Mouse (Mus musculus) spleen, adult 2 months (tissue): Measurements from ENCODE around the gene Cass4. TPM values are rescaled to one million over a fixed set of nuclear protein-coding genes. Genes with fewer than 3 reads are reported as not detected.

Experiments
- DNase-seq, 2 experiments: peaks; one replicate each; pipeline versions ENCODE4 v3.0.0 to v3.0.0-alpha.2; 2012 to 2021; ENCODE audit warnings: low spot score in 2 of 2, low read depth in 1 of 2
- H3K27ac ChIP-seq: fragments of 200-500 bp; 2 replicates; pipeline ENCODE4 v1.5.1; 2012; ENCODE audit warnings: low read length, inconsistent platforms; ENCODE audit not compliant: insufficient read depth
- H3K27me3 ChIP-seq: fragments of 200-500 bp; 2 replicates; pipeline ENCODE4 v1.6.1; 2012; ENCODE audit warnings: mild to moderate bottlenecking, moderate library complexity, low read length, inconsistent platforms; ENCODE audit not compliant: control insufficient read depth, insufficient read depth
- H3K36me3 ChIP-seq: fragments of 200-500 bp; 2 replicates; pipeline ENCODE4 v1.6.1; 2012; ENCODE audit warnings: mild to moderate bottlenecking, low read length, inconsistent platforms; ENCODE audit not compliant: control insufficient read depth, insufficient read depth
- H3K4me1 ChIP-seq: fragments of 200-500 bp; 2 replicates; pipeline ENCODE4 v1.6.1; 2011; ENCODE audit warnings: inconsistent platforms; ENCODE audit not compliant: control insufficient read depth, insufficient read depth, insufficient read length
- H3K4me3 ChIP-seq: fragments of 200-500 bp; 2 replicates; pipeline ENCODE4 v1.5.1; 2011; ENCODE audit warnings: mild to moderate bottlenecking, inconsistent platforms; ENCODE audit not compliant: insufficient read depth, insufficient read length; ENCODE audit errors: extremely low read depth
- CTCF ChIP-seq: fragments of 200-500 bp; IDR thresholded peaks from 2 replicates; pipeline ENCODE4 v1.5.1; 2011; ENCODE audit warnings: mild to moderate bottlenecking, inconsistent platforms; ENCODE audit not compliant: insufficient read depth, insufficient read length, insufficient replicate concordance; ENCODE audit errors: extremely low read depth
- POLR2A ChIP-seq: fragments of 200-500 bp; IDR thresholded peaks from 2 replicates; pipeline ENCODE4 v1.6.1; 2011; ENCODE audit warnings: low read depth, low read length, inconsistent platforms
- WGBS: fragments of 180-500 bp; shearing (Covaris S2); methylation state at CpG from one replicate; pipeline ENCODE4 v1.1.7; 2018; 5-methylcytosine and 5-hydroxymethylcytosine counted together
- polyA plus RNA-seq: library from polyadenylated mRNA; depleted of rRNA; stranded (reverse); fragments of >200 nt; gene quantifications from 2 replicates; pipeline ENCODE4 v1.2.3, GENCODE M21; 2012

Gene Cass4
- polyA plus RNA-seq, 1 experiment: 1.6 TPM

DNA sequence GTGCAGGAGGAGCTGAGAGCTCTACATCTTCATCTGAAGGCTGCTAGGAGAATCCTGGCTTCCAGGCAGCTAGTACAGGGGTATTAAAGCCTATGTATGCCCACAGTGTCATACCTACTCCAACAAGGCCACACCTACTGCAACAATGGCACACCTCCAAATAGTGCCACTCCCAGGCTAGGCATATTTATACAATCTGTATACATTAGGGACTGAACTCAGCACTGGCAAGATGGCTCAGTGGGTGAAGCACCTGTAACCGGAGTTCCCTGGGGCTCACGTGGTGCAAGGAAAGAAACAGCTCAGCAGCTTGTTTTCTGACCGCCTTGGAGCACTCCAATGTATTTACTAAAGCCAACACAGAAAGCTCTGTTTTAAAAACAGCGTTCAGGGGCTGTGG lies 52.0 kb downstream of the Cass4 start:
- H3K36me3 ChIP-seq: peaks cover 42% of the 10 kb centered on the region
- WGBS: 94% methylated on average over 4 of the region's 4 CpGs
- no peaks in the 10 kb centered on the region for H3K27me3 ChIP-seq

DNA sequence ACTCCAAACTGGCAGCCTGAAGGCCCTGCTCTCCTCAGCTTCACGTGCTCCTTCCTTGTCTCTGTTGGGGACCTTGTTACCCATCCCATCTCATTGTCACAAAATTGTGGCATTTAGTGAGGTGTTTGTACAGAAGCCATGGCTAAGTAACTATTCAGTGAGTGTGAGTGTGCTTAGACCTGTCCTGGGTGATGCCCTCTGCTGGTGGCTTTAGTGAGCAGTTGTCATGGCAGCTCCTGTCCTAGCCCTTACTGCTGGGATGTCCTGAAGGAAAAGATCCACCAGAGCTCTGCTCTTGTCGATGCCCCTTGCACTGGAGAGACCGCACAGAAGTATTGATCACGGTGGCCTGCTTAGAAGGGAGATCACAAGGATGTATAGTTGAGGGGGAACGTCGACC lies 53.7 kb downstream of the Cass4 start:
- no peaks in the 10 kb centered on the region for H3K27me3 ChIP-seq
- H3K27ac ChIP-seq: no peak overlapping the region
- peaks cover 48% of the 10 kb centered on the region for H3K36me3 ChIP-seq
- TF ChIP-seq POLR2A (no peak), CTCF (peak; percentile 40; the same call in 1 of the 2 replicates)
- DNase-seq: peak in 1 of 2 experiments; percentile 42
- WGBS: 93% methylated on average over 6 of the region's 6 CpGs
- no peaks in the 10 kb centered on the region; the same call in 1 of the 2 replicates for H3K4me1 ChIP-seq
- H3K4me3 ChIP-seq: no peak overlapping the region

More for the DNA sequence above, 52.0 kb downstream of the Cass4 start:
- Histone ChIP-seq H3K4me3 (no peak overlapping the region), H3K27ac (no peak overlapping the region), H3K4me1 (peaks cover 10% of the 10 kb centered on the region)
- TF ChIP-seq CTCF: no peak
- TF ChIP-seq POLR2A: no peak
- DNase-seq: no peak

DNA sequence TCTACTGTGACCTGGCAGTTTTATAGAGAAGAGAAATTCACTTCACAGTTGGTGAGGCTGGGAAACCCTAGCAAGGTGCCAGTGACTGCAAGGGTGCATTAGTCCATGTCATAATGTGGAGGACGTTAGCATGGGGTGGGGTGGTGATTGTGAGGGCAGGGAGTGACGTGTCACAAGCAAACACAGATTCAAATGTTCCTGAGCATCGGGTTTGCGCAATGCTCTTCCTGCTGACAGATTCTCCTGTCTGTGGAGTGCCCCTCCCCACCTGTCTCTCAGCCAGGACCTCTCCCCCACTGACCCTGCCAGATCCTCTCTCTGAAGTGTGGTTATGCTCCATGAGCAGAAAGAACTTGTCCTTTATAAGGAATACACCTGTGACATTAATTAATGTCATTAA lies 54.7 kb downstream of the Cass4 start:
- Histone ChIP-seq H3K4me3 (no peak overlapping the region), H3K4me1 (no peaks in the 10 kb centered on the region), H3K36me3 (peaks cover 52% of the 10 kb centered on the region), H3K27me3 (no peaks in the 10 kb centered on the region), H3K27ac (no peak overlapping the region)
- DNase-seq: no peak
- 94% methylated on average over 4 of the region's 4 CpGs for WGBS
- TF ChIP-seq POLR2A (no peak), CTCF (no peak)

DNA sequence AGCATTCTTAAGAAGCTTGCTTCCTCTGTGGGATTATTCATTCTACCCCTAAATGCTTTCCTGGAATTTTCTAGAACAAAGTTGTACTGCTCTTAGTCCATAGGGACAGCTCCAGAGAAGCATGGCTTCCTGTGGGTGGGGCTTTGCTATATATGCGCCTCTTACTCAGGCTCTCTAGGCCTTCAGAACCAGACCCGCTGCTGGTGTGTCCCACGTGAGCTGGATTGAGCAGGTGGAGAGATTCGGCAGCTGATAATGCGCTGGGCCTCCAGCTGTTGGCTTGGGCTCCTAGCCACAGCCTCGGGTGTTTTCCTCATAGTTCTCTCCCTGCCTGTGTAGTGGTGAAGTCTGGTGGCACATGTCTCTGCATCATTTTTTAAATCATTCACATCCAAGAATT lies 57.0 kb downstream of the Cass4 start:
- Histone ChIP-seq H3K27ac (no peak overlapping the region), H3K36me3 (peaks cover 54% of the 10 kb centered on the region), H3K27me3 (no peaks in the 10 kb centered on the region), H3K4me3 (no peak overlapping the region), H3K4me1 (no peaks in the 10 kb centered on the region)
- WGBS: 80% methylated on average over 6 of the region's 6 CpGs
- DNase-seq: no peak
- TF ChIP-seq POLR2A: no peak
- no peak for TF ChIP-seq CTCF

DNA sequence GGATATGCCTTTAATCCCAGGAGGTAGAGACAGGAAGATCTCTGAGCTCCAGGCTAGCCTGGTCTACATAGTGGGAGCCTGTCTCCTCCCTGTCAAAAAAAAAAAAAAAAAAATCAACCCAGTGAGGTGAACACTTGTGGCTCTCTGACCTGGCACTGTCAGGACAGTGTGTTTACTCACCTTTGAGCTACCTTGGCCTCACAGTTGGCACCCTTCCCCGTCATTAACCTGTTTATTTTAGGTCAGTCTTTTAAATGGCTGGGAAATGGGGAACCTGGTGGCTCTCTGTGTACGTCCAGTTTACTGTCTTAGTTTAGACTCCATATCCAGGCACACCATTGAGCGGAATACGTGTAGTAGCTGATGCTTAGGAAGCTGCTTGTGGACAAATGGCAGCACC lies 58.4 kb downstream of the Cass4 start:
- H3K27ac ChIP-seq: no peak overlapping the region
- peaks cover 42% of the 10 kb centered on the region for H3K36me3 ChIP-seq
- WGBS: 96% methylated on average over 4 of the region's 4 CpGs
- no peak overlapping the region for H3K4me3 ChIP-seq
- H3K4me1 ChIP-seq: no peaks in the 10 kb centered on the region
- no peak for DNase-seq
- TF ChIP-seq POLR2A (no peak), CTCF (no peak)
- H3K27me3 ChIP-seq: no peaks in the 10 kb centered on the region

DNA sequence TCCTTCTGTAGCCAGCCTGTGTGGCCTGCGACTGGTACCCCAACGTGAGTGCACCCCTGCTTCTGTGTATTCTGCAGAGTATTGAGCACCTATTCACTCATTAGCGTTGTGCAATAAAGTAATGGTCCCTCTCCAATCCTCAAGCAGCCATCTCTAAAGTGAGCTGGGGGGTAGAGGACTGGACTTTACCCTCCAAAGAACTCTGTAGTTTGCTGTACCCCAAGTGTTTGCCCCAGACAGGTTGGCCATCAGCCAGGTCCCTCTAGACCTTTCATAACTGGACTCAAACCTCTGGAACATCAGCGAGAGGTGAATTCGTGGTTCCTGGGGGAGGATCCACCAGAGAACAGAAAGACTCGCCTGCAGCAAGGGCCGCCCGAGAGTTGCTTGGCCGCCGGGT lies 58.9 kb downstream of the Cass4 start:
- Histone ChIP-seq H3K27ac (no peak overlapping the region), H3K4me1 (no peaks in the 10 kb centered on the region), H3K4me3 (no peak overlapping the region), H3K36me3 (peaks cover 39% of the 10 kb centered on the region), H3K27me3 (no peaks in the 10 kb centered on the region)
- WGBS: 96% methylated on average over 10 of the region's 10 CpGs
- DNase-seq: no peak
- no peak for TF ChIP-seq CTCF
- TF ChIP-seq POLR2A: no peak

DNA sequence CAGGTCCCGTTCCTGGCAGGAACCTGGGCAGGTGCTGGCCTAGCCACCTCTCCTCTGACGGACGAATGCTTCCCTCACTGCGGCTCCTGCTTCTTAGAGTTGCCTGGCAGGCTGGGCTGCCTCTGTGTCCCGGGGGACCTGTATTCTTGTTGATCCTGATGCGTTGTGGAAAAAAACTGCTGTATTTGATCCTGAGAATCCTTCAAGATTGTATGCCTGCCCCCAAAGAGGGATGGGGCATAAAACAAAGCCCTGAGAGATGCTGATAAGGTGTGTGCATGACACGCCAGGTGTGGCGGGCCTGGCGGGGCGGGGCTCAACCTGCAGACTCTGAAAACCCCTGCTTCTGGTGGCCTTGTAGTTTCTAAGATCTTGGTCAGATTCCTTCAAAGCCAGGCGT lies 64.9 kb downstream of the Cass4 start, which contains the start of gene Gcnt7:
Gcnt7 (minus strand) TSS at position 101 of the 400 bp plus-strand sequence.
- H3K36me3 ChIP-seq: peaks cover 22% of the 10 kb centered on the region
- no peak for DNase-seq
- H3K27me3 ChIP-seq: no peaks in the 10 kb centered on the region
- 89% methylated on average over 11 of the region's 11 CpGs for WGBS
- no peak for TF ChIP-seq CTCF
- TF ChIP-seq POLR2A: no peak
- no peak within 1 kb of the TSS for H3K27ac ChIP-seq
- H3K4me3 ChIP-seq: no peak within 1 kb of the TSS
- H3K4me1 ChIP-seq: no peaks in the 10 kb centered on the region
